Comparison of ENCODE assay signal across 24 mouse cellular contexts in the genomic region with DNA sequence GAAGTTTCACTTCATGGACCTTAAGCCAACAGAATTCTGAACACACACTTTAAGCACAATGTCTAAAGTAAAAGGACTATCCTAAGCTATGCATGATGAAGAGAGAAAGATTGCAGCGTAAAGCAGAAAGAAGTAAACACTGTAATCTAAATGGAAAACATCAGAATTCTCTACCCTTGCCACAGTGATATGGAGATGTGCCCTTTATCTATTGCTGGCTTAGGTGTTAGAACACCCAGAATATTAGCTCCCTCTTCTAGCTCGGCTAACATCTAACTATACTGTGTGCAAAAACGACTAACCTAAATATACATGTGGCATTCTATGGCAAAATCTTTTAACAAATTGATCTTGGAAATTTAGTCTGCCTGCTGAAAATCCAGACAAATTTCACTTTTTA.
"Had no signal": no experiment of that assay in that cellular context is flagged by ENCODE, and none has a peak within 500 bp of the region (broad histone marks: within the 10 kb centered on the region; RNA-seq: fewer than 3 reads in every experiment).

No protein-coding gene starts in this region.

- H3K4me3 ChIP-seq: heart, adult 2 months; heart, embryonic 13.5 days; heart, embryonic 15.5 days; hindbrain, embryonic 13.5 days; hindbrain, embryonic 15.5 days; intestine, embryonic 15.5 days; layer of hippocampus, adult 2 months; limb, embryonic 13.5 days; limb, embryonic 15.5 days had no signal

- H3K4me2 ChIP-seq: heart, embryonic 11.5 days; heart, embryonic 13.5 days; heart, embryonic 15.5 days; hindbrain, embryonic 13.5 days; hindbrain, embryonic 15.5 days; intestine, embryonic 15.5 days; limb, embryonic 13.5 days; limb, embryonic 15.5 days had no signal

- H3K27ac ChIP-seq: heart, adult 2 months; heart, embryonic 13.5 days; heart, embryonic 15.5 days; hindbrain, embryonic 13.5 days; hindbrain, embryonic 15.5 days; hindbrain, postnatal 0 days; intestine, embryonic 15.5 days; layer of hippocampus, adult 2 months; limb, embryonic 13.5 days; limb, embryonic 15.5 days had no signal

- H3K4me1 ChIP-seq: heart, embryonic 13.5 days; heart, embryonic 15.5 days; hindbrain, embryonic 13.5 days; hindbrain, embryonic 15.5 days; intestine, embryonic 15.5 days; limb, embryonic 13.5 days; limb, embryonic 15.5 days had no signal

- H3K9me3 ChIP-seq: heart, embryonic 13.5 days; heart, embryonic 15.5 days; hindbrain, embryonic 13.5 days; hindbrain, embryonic 15.5 days; intestine, embryonic 15.5 days; limb, embryonic 13.5 days; limb, embryonic 15.5 days had no signal

- H3K9ac ChIP-seq: forebrain, postnatal 0 days; heart, embryonic 13.5 days; heart, embryonic 15.5 days; hindbrain, embryonic 13.5 days; hindbrain, embryonic 15.5 days; intestine, embryonic 15.5 days; limb, embryonic 13.5 days; limb, embryonic 15.5 days had no signal

- H3K27me3 ChIP-seq: heart, embryonic 13.5 days; heart, embryonic 15.5 days; hindbrain, embryonic 13.5 days; hindbrain, embryonic 15.5 days; intestine, embryonic 15.5 days; limb, embryonic 13.5 days; limb, embryonic 15.5 days had no signal

- ATAC-seq: forebrain, postnatal 0 days; hindbrain, postnatal 0 days; intestine, embryonic 15.5 days; intestine, postnatal 0 days had no signal

- DNase-seq: forebrain, postnatal 0 days; gastrocnemius, postnatal 14 days; gastrocnemius, postnatal 36 days; heart, adult 11 months; heart, adult 2 months; heart, postnatal 14 days; heart, postnatal 36 days; kidney, adult 18-20 months; kidney, adult 8-10 months; kidney, postnatal 10 days; kidney, postnatal 25 days; kidney, postnatal 4 days; left cerebral cortex, postnatal 4 days had no signal

- H3K36me3 ChIP-seq: heart, embryonic 13.5 days; heart, embryonic 15.5 days; hindbrain, embryonic 13.5 days; hindbrain, embryonic 15.5 days; intestine, embryonic 15.5 days; limb, embryonic 13.5 days; limb, embryonic 15.5 days had no signal
